Mouse (Mus musculus) urinary bladder, postnatal 4 days (tissue): ENCODE measurements at regions not wholly inside any gene's neighbourhood (a gene's known extent, or its start where the extent isn't known, plus 50 kb on each side); places are given as distances from the start of the nearest gene placed in this dataset.

ENCODE experiments used
- DNase-seq, 2 experiments: peaks; one replicate each; pipeline ENCODE4 v3.0.0; 2021 to 2022; ENCODE audit warnings: low spot score in 2 of 2

DNA sequence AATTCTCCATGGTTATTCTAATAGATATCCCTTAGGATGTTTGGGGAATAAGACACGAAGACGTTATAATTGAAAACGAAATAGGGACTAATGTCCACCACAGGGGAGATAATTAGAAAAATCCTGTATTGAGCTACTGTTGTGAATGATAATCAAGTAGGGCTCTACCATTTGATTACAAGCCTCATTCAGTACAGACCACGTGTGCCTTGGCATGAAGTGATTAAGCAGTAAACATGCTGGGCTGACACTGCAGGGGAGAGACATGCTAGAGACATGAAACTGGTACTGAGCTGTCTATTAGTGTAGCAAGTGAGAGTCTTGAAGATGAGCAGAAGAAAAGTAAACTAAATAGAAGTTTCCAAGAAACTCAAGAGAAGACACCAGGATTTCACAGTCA lies 797.8 kb downstream of the Efna5 start:
- DNase-seq = no peak

DNA sequence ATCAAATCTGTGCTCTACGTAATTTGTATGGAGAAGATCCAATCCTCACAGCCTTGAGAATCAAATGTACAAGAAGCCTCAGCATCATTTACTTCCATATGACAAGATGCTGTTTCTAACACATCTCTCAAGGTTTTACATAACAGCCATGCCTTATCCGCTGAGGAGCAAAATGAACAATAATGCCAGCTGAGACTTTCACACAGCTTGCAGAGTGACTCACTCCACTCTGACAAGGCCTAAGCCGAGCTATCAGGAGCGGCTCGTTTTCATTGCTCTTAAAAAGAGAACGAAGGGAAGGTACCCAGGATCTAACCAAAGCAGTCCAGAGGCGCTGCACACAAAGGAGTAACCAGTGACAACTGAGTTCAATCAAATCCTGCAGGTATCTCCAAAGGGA lies 803.5 kb downstream of the Efna5 start:
- no peak for DNase-seq

DNA sequence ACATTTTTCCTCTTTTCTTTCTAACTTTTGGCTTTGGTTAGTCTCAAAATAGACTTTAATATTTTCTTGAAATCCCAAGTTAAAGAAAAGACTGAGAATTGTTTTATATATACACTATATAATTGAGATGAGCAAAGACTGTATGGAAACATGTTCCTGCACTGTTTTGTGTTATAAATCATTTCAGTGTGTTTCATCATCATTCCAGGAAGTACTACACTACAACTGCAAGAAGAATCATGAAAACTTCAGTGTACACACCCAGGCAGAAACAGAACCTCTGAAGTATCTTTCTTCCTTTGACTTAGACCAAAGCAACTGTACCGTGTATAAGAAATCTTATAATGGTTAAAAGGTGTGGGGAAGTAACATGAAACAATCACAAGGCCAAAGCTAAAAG lies 816.2 kb downstream of the Efna5 start:
- DNase-seq = no peak

DNA sequence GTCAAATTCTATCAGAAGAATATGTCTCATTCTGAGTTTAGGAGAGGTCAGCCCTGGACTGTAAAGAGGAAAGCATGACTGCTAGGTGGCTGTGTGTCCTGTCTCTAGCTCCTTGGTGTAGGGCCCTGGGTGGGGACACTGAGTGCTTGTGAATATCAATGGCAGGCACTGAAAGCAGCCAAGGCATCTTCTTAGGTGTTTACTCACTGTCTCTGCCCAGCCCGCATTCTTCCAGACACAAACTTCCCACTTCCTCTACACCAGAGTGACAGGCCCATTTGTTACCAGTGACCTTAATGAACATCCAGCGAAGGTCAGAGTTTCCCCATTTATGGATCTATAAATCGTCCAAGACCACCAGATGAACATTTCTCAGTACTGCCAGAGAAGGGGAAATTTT lies 823.1 kb downstream of the Efna5 start:
- DNase-seq = no peak

DNA sequence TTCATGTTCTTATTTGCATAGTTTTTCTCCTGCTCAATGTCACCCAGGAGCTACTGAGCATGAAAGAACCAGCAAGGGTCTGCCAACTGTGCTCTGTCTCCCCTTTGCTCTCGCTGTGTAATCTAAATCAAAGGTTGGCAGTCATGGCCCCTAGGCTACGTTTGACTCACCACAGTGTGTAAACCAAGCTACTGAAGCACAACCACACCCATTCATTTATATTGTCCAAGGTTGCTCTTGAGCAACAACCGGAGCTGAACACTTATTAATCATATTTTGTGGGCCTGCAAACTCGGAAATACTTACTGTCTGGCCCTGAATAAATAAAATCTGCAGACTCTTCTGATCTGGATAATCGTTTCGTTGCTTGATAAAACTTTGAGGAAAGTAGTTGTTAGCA lies 826.3 kb downstream of the Efna5 start:
- DNase-seq = no peak

DNA sequence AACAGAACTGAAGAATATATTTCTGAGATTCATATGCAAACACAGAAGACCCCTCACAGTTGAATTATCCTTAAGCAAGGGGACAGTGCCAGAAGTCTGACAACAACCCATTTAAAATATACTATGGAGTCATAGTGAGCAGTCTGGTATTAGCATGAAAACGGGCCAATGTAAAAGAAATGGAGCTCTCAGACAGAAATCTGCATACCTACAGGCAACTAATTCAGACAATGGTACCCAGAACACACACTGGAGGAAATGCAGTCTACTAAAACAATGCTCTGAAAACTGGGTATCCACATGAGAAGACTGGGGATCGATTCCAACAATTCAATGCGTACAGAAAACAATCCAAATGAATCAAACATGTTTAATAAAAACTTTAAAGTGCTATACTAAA lies 832.1 kb downstream of the Efna5 start:
- no peak for DNase-seq

DNA sequence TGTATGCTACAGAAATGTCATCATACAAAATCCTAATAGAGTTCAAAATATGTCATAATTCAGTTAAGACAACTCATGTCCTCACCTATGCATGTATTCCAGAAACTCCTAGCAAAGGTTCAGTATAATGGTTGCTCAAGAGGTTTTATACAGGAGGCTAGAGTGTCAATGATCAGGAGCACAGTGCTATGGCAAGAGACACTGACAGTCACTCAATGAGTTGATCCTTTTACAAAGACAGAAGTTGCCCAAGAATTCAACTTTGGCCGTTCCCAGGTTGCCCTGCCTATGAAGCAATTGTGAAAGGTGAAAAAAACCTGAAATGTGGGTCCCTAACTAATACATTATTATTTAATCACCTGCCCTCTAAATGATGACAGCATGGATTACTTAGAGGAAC lies 850.5 kb downstream of the Efna5 start:
- no peak for DNase-seq
